Mouse (Mus musculus): Measurements from ENCODE around the gene Olfr266. TPM values are rescaled to one million over a fixed set of nuclear protein-coding genes. Genes with fewer than 3 reads are reported as not detected.

Gene Olfr266
- not detected in 2 replicates for polyA plus RNA-seq (2015; fragmentation: Nextera tagmentation; extraction: Ambion mirVana)

GRCm38 (mm10) chr3:106826187-106826586, at the start of gene Olfr266:
TSS of gene Olfr266 (minus strand) at chr3:106826287.

DNA sequence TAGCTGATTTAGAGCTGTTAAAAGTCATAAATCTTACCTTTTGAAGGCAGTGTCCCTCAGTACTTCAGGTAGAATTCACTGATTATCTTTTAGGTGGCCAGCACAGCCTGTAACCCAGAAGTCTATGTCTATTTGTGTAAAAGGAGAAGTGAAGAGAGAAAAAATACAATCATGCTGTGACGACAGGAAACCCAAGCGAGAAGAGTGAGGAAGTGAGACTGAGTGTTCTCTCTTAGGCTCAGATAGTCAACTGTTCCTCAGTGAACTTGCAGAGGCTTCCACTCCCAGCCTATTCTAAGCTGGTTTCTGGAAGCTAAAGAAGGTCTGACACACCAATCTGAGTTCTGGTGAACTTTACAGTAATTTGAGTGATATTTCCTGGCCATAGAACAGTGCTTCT, 36.2 kb downstream of the Olfr266 start, which contains the start of gene Cd53:
Cd53 (minus strand) TSS at position 220 of the 400 bp plus-strand sequence.

Other genes starting within 250 kb of the Olfr266 start
- 8.0 and 10.1 TPM in 2 replicates for gene Lrif1, start 141.3 kb downstream of the Olfr266 start, polyA plus RNA-seq (2015; fragmentation: Nextera tagmentation; extraction: Ambion mirVana)
- 10.6 and 13.8 TPM in 2 replicates for gene Cd53, start 36.1 kb downstream of the Olfr266 start, polyA plus RNA-seq (2015; fragmentation: Nextera tagmentation; extraction: Ambion mirVana)
- gene Kcna3, start 209.9 kb upstream of the Olfr266 start, polyA plus RNA-seq (2015; fragmentation: Nextera tagmentation; extraction: Ambion mirVana) = 0.19 and 0.24 TPM in 2 replicates